In genomic region chr17:28022854-28023655, GRCm38 (mm10) we compare ENCODE assay signal across 9 mouse cellular contexts. TPM values are rescaled to one million over a fixed set of nuclear protein-coding genes. Genes with fewer than 3 reads are reported as not detected.
A peak's percentile ranks its signal among the peaks of the same experiment; 100 is the strongest.
DNase-seq lines count a peak whose midpoint lies in the region; ATAC-seq lines count a peak whose summit lies in the region.
"Had no signal": no experiment of that assay in that cellular context is flagged by ENCODE, and none has a peak within 500 bp of the region (broad histone marks: within the 10 kb centered on the region; RNA-seq: fewer than 3 reads in every experiment).

No protein-coding gene starts in this region.

- H3K4me2 ChIP-seq in lung, embryonic 15.5 days = no peak overlapping the region
- H3K4me2 ChIP-seq: embryonic facial prominence, embryonic 12.5 days had no signal

- no peak for ATAC-seq in lung, embryonic 15.5 days (ENCODE audit: borderline replicate concordance, extremely low read depth, low FRiP score, low TSS enrichment)
- ATAC-seq in megakaryocyte progenitor cell, adult 5-6 weeks (replicated peaks; ENCODE audit: poor library complexity) = no peak

- intact Hi-C loops in left cerebral cortex, postnatal 4 days (cut with DNase I) = no loop called here

- no peaks in the 10 kb centered on the region for H3K27me3 ChIP-seq in lung, embryonic 15.5 days
- H3K27me3 ChIP-seq: embryonic facial prominence, embryonic 12.5 days had no signal

- no peaks in the 10 kb centered on the region for H3K9me3 ChIP-seq in lung, embryonic 15.5 days
- H3K9me3 ChIP-seq: embryonic facial prominence, embryonic 12.5 days had no signal

- DNase-seq in lung, adult 18-20 months = no peak
- DNase-seq in fat pad, adult 2 months (ENCODE audit: extremely low read depth, low read depth, low spot score) = peak; percentile 97
- peak; percentile 94 for DNase-seq in kidney, adult 11 months
- DNase-seq in left cerebral cortex, postnatal 4 days = peak; percentile 45
- no peak for DNase-seq in retina, embryonic 14.5 days (ENCODE audit: low spot score)
- DNase-seq in adrenal gland, postnatal 10 days = no peak

- H3K27ac ChIP-seq in lung, embryonic 15.5 days = peak overlapping the region; percentile 96
- H3K27ac ChIP-seq: embryonic facial prominence, embryonic 12.5 days had no signal

- H3K4me1 ChIP-seq in lung, embryonic 15.5 days = peaks cover 90% of the 10 kb centered on the region

- 78% methylated on average over 22 of the region's 22 CpGs for WGBS in lung, embryonic 15.5 days

- H3K36me3 ChIP-seq in lung, embryonic 15.5 days = no peaks in the 10 kb centered on the region

- H3K4me3 ChIP-seq in lung, embryonic 15.5 days = no peak overlapping the region
- H3K4me3 ChIP-seq: embryonic facial prominence, embryonic 12.5 days had no signal

- H3K9ac ChIP-seq in lung, embryonic 15.5 days = no peak overlapping the region

RNA-seq across cellular contexts. Expression of gene Tcp11, which starts 57.4 kb away (rescaled TPM):
- 3.9 and 4.3 TPM in 2 replicates for polyA plus RNA-seq in lung, embryonic 15.5 days (2015; fragmentation: Nextera tagmentation; extraction: Ambion mirVana)
- total RNA-seq in left cerebral cortex, postnatal 4 days (2021) = 1 to 10 TPM; 2.2 to 3.6 TPM
- 0.67 and 1.4 TPM in 2 replicates for total RNA-seq in megakaryocyte progenitor cell, adult 5-6 weeks (2015)
- 2.4 and 2.5 TPM in 2 replicates for total RNA-seq in megakaryocyte progenitor cell, adult 5-6 weeks (2017)
- total RNA-seq in adrenal gland, postnatal 10 days (2021) = under 1 TPM; 0.24 to 0.57 TPM

Comparison
In these comparisons a context has a peak if more than half of its experiments do, and no peak if none do; other contexts are left out.
1. DNase-seq: peak in fat pad, adult 2 months (single experiment), kidney, adult 11 months (single experiment) and left cerebral cortex, postnatal 4 days (single experiment); none in lung, adult 18-20 months (0 of 2), retina, embryonic 14.5 days (single experiment) and adrenal gland, postnatal 10 days (single experiment).